Comparison of ENCODE assay signal across 10 mouse cellular contexts in genomic region chr6:112924606-112925141, GRCm38 (mm10). TPM values are rescaled to one million over a fixed set of nuclear protein-coding genes. Genes with fewer than 3 reads are reported as not detected.
DNase-seq lines count a peak whose midpoint lies in the region; ATAC-seq and TF ChIP-seq lines count a peak whose summit lies in the region.
"Had no signal": no experiment of that assay in that cellular context is flagged by ENCODE, and none has a peak within 500 bp of the region (broad histone marks: within the 10 kb centered on the region; RNA-seq: fewer than 3 reads in every experiment).

No protein-coding gene starts in this region.

- 41% methylated on average over 13 of the region's 13 CpGs for WGBS in limb, embryonic 15.5 days

- peak overlapping the region; percentile 26; the same call in 1 of the 2 replicates for H3K4me2 ChIP-seq in limb, embryonic 15.5 days
- H3K4me2 ChIP-seq: neural tube, embryonic 12.5 days had no signal

- TF ChIP-seq CTCF in cortical plate, adult 2 months (IDR thresholded peaks at IDR 0.05; ENCODE audit: extremely low read depth, insufficient read depth, low read length) = no peak

- no peak for TF ChIP-seq POLR2A in cortical plate, adult 2 months (IDR thresholded peaks at IDR 0.05; ENCODE audit: extremely low read depth, insufficient read depth, low read length)

- no peak overlapping the region for H3K4me3 ChIP-seq in cortical plate, adult 2 months (ENCODE audit: insufficient read depth, low read length)
- no peak overlapping the region for H3K4me3 ChIP-seq in limb, embryonic 15.5 days
- H3K4me3 ChIP-seq: neural tube, embryonic 12.5 days had no signal

- no peaks in the 10 kb centered on the region for H3K36me3 ChIP-seq in limb, embryonic 15.5 days
- H3K36me3 ChIP-seq: G1E had no signal

- peak; percentile 21 for DNase-seq in gastrocnemius, postnatal 14 days
- no peak for DNase-seq in gastrocnemius, adult 18-20 months (ENCODE audit: low spot score)
- peak; percentile 60 for DNase-seq in 3T3-L1 (ENCODE audit: low read depth, low spot score)
- DNase-seq in urinary bladder, postnatal 36 days (ENCODE audit: low spot score in 2 of 2) = no peak
- DNase-seq in B cell, adult 2 months = no peak
- DNase-seq: kidney, adult 9 months had no signal

- no peaks in the 10 kb centered on the region for H3K27me3 ChIP-seq in limb, embryonic 15.5 days
- H3K27me3 ChIP-seq: neural tube, embryonic 12.5 days had no signal

- no peak overlapping the region for H3K9ac ChIP-seq in limb, embryonic 15.5 days
- H3K9ac ChIP-seq: neural tube, embryonic 12.5 days had no signal

- peak; percentile 68 for ATAC-seq in limb, embryonic 15.5 days (ENCODE audit: insufficient number of reproducible peaks, low FRiP score, low TSS enrichment, low read depth)

- H3K27ac ChIP-seq in cortical plate, adult 2 months (ENCODE audit: insufficient read depth, low read length) = peak overlapping the region; percentile 60
- peak overlapping the region; percentile 88 for H3K27ac ChIP-seq in limb, embryonic 15.5 days
- H3K27ac ChIP-seq: neural tube, embryonic 12.5 days had no signal

- H3K4me1 ChIP-seq in cortical plate, adult 2 months (ENCODE audit: control insufficient read depth, insufficient read depth, low read length) = peaks cover 25% of the 10 kb centered on the region
- H3K4me1 ChIP-seq in limb, embryonic 15.5 days = peaks cover 27% of the 10 kb centered on the region

- intact Hi-C loops in gastrocnemius, postnatal 14 days (cut with DNase I; ENCODE audit: low total_unique reads) = no loop called here

- H3K9me3 ChIP-seq in limb, embryonic 15.5 days = no peaks in the 10 kb centered on the region

RNA-seq across cellular contexts. Expression of gene Srgap3, which starts 22.4 kb away (rescaled TPM):
- total RNA-seq in gastrocnemius, postnatal 14 days (2021) = 1 to 10 TPM; 4.1 to 5.0 TPM
- 1 to 10 TPM in 1 of 2 experiments, under 1 TPM in 1; 0.71 to 1.1 TPM for total RNA-seq in gastrocnemius, adult 18-20 months (2021)
- polyA plus RNA-seq in cortical plate, adult 2 months (2012; rRNA removed) = 91.4 and 95.5 TPM in 2 replicates
- polyA plus RNA-seq in limb, embryonic 15.5 days (2015; fragmentation: Nextera tagmentation; extraction: Ambion mirVana) = 5.1 and 6.0 TPM in 2 replicates
- polyA plus RNA-seq: G1E had no signal

Comparison
In these comparisons a context has a peak if more than half of its experiments do, and no peak if none do; other contexts are left out.
1. DNase-seq: peak in gastrocnemius, postnatal 14 days (single experiment) and 3T3-L1 (single experiment); none in gastrocnemius, adult 18-20 months (single experiment), urinary bladder, postnatal 36 days (0 of 2) and B cell, adult 2 months (0 of 2).